Mouse (Mus musculus): ENCODE data around the gene Oca2.

DNA sequence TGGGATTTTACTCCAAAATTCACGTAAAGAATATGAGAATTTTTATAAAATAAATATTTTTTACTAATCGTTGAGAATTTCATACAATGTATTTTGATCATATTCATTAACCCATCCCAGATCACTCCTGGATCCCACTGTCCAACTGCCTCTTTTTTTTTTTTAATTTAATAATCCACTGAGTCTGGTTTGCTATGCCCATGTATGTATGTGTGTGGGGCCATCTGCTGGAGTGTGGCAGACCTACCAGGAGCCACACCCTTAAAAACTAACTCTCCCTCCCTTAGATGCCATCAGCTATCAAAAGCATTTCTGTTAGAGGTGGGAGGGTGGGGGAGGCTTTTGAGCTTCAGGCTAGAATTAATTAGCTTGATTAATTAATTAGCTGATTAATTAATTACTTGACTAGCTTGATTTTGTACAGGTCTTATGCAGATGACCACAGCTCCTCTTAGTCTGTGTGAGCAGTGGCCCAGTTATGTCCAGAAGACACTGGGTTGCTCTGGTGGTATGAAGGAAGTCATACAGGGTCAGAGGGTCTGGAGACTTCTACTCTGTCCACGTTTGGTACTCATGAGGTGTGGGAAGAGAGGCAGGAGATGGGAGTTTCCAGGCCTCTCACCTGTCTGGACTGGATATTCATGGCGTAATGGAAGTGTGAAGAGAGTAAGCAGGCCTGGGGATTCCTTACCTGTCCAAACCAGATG lies 221.4 kb downstream of the Oca2 start:
- TF ChIP-seq HCFC1 (IDR thresholded peaks at IDR 0.05; ENCODE audit: borderline replicate concordance, insufficient read depth, low read length) (no peak), CHD2 (IDR thresholded peaks at IDR 0.05; ENCODE audit: low read depth, low read length) (no peak), MAFK (IDR thresholded peaks at IDR 0.05; ENCODE audit: insufficient read depth, low read depth, low read length) (no peak)

Measured in ES-E14 (cell line).